Mouse (Mus musculus): ENCODE measurements around the gene Lpp.
A peak's percentile ranks its signal among the peaks of the same experiment; 100 is the strongest.

Gene Lpp

GRCm38 (mm10) chr16:24801355-24801754, 408.0 kb downstream of the Lpp start:
- DNase-seq (ENCODE audit: low spot score in 2 of 2) = no peak

DNA sequence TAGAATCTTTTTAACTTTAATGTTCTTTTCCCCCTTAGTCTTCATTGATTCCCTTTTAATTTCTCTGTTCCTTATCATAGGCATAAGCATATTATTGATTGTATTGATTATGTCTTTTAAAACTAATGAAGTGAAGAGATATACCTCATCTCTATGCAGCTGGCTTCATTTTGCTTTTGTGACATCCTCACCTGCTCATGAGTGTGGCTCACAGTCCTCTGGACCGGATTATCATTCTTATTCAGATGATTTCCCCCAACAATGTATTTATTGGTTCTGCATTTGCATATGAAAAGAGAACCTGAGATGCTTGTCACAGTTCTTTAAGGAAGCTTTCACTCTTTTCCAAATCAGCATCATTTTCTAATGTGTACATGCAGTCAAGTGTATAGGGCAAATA, 408.5 kb downstream of the Lpp start:
- DNase-seq (ENCODE audit: low spot score in 2 of 2) = no peak

- no peak for DNase-seq (ENCODE audit: low spot score in 2 of 2)
Observed at GRCm38 (mm10) chr16:24806093-24806492, 412.8 kb downstream of the Lpp start.

DNA sequence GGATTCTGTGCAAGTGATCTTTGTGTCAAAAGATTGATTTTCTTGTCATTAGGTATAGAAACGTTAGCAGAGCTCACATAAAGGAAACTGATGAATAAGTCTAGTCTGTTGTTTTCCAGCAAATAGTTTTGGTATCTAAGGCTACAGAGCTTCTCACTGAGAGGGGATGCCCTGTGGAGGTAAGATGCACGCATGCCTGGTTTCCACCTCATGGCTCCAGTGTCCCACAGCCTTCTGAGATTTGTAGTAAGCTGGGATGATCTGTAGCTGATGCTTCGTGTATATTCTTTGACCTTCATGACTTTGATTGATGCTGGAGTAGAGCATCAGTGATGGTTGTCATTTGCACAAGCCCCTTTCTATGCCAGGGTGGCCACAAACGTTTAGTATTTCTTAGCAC, 414.3 kb downstream of the Lpp start:
- no peak for DNase-seq (ENCODE audit: low spot score in 2 of 2)

- no peak for DNase-seq (ENCODE audit: low spot score in 2 of 2)
Observed at GRCm38 (mm10) chr16:24809811-24810210, 416.5 kb downstream of the Lpp start.

- no peak for DNase-seq (ENCODE audit: low spot score in 2 of 2)
Observed at GRCm38 (mm10) chr16:24816621-24817020, 423.3 kb downstream of the Lpp start.

DNA sequence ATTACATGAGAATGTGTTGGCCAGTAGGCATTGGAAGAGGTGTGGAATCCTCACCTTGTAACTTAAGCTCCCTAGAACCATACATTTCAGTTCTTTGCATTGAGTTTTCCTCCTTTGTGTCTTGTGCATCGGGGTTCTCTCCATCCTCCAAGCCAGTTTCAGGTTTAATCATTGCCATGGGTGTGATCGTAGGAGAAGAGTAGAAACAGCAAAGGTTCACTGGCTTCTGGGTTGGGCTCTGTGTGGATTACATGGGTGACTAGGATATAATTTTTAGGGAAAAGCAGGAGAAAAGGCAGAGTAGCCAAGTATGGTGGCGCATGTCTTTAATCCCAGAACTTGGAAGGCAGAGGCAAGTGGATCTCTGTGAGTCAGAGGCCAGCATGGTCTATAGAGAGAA, 424.1 kb downstream of the Lpp start:
- no peak for DNase-seq (ENCODE audit: low spot score in 2 of 2)

- no peak for DNase-seq (ENCODE audit: low spot score in 2 of 2)
Observed at GRCm38 (mm10) chr16:24819127-24819526, 425.8 kb downstream of the Lpp start.

GRCm38 (mm10) chr16:24822182-24822875, 429.0 kb downstream of the Lpp start:
- DNase-seq (ENCODE audit: low spot score in 2 of 2) = no peak

GRCm38 (mm10) chr16:24822918-24823317, 429.6 kb downstream of the Lpp start:
- no peak for DNase-seq (ENCODE audit: low spot score in 2 of 2)

- DNase-seq (ENCODE audit: low spot score in 2 of 2) = peak in 1 of 2 experiments; percentile 13
Observed at GRCm38 (mm10) chr16:24826390-24826789, 433.1 kb downstream of the Lpp start.

DNA sequence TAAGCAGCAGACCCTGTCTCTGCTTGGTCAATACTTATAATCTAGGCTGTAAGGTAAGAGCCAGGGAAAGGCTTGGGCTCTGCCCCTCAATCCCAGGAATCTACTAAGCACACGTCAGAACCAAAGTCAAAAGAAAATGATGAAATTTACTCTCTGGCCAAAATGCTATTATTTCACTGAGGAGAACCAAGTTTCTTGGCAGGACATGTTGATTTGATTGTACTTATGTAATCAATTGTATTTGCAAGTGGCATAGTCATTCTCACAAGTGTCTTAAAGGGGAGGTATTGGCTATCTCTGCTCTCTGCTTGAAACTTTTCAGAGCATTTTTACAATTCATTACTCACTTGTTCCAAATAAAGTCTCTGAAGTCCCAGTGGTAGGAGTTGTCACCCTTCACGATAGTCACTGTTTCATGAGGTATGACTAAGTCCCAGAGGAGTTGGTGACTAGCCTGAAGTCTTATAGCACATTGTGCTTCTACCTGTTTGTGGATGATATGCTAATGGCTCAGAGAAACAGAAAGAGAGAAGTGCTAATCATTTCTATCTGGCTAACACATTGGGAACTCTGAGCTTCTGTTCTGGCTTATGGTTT, 435.0 kb downstream of the Lpp start:
- no peak for DNase-seq (ENCODE audit: low spot score in 2 of 2)

- DNase-seq (ENCODE audit: low spot score in 2 of 2) = no peak
Observed at GRCm38 (mm10) chr16:24829860-24830259, 436.6 kb downstream of the Lpp start.

DNA sequence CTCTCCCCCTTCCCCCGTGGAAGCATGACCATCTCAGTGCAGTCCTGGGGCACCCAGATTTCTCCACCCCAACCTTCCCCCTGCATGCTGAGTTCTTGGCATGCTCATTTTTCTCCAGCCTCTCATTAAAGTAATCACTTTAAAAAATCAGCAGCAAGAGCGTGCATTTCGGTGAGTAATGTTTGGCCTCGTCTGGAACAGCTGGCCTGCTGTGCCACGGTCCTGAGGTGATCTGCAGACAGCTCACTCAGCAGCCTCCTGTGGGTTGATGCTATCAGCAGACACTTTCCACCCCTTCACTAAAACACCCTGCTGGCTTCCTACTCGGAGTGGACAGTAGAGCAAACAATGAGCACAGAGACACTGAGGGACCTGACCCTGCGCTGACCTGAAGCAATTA, 437.6 kb downstream of the Lpp start:
- DNase-seq (ENCODE audit: low spot score in 2 of 2) = no peak

GRCm38 (mm10) chr16:24833221-24833620, 439.9 kb downstream of the Lpp start:
- DNase-seq (ENCODE audit: low spot score in 2 of 2) = no peak

DNA sequence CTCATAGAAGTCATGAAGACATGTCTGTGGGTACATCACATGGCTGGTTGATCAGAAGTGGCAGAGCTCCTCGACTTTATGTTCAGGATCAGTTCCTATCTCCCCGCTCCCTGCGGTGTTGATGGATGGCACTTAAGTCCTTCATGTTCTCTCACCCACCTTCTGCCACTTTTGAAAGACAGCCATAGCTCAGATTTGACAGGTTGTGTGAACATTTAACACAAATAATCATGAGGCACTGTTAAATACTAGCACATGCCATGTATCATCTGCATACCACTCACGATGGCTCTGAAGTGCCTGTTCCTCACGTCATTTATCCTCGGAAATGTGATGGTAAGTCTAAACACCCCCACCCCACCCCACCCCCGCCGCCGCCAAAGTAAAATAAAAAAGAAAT, 441.2 kb downstream of the Lpp start:
- DNase-seq (ENCODE audit: low spot score in 2 of 2) = no peak

DNA sequence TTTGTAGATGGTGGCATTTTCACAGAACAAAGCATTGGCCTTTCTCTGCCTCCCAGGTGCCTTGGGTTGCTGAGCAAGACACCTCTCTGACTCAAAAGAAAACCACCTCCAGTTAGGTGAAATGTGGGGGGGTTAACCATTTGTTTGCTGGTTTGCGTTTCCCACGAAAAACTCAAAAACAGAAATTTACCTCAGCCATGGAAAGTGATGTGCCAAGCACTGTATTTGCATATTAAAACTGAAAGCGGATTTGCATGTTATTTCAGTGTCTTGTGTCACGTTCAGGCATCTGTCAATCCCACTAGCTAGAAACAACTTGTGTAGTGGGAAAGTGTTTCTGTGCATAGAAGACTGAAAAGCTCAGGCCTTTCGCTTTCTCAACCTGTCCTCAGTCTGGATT, 443.2 kb downstream of the Lpp start:
- no peak for DNase-seq (ENCODE audit: low spot score in 2 of 2)

- DNase-seq (ENCODE audit: low spot score in 2 of 2) = no peak
Observed at GRCm38 (mm10) chr16:24839018-24839417, 445.7 kb downstream of the Lpp start.

GRCm38 (mm10) chr16:24840073-24840472, 446.8 kb downstream of the Lpp start:
- DNase-seq (ENCODE audit: low spot score in 2 of 2) = no peak

DNA sequence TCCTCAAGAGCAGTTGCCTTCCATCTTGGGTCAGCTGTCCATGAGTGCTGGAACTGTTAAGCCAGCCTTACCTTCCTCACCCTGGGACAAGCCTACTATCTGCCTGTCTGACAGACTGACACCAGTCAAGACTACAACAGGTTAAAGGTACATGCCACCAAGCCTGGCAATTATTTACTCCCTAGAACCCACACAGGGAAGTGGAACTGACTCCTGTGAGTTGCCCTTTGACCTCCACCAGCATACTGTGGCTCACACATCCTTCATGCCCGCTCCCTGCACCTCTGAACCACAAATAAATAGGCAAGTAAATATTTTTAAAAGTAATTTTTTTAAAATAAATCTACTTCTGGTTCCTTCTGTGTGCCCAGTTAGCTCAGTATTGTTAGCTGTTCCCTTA, 452.8 kb downstream of the Lpp start:
- no peak for DNase-seq (ENCODE audit: low spot score in 2 of 2)

DNA sequence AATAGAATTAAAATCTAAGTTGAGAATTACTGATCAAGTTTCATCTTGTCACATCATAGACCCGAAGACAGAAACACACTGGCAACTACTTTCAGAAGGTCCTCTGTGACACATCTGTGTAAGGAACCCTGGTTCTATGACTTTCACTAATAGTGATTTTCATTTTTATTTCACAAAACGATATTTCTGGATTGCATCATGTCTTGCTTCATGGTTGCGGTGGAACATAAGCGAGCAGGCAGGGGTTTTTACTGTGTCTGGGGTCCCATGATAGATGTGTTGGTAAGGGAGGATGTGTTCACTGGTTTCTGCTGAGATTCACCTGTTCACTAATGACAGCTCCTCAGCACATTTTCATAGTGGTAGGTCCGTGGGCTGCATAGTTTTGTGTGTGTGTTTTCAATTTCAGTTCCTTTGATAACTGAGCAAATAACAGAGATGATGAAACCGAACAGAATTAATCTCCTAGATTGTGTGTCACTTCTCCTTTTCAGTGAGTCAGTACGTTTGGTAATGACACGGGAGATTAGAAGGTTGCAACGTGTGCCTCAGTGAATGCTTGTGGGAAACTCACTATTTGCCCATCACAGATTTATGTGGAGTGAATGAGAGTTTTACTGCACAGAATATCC, 466.3 kb downstream of the Lpp start:
- no peak for DNase-seq (ENCODE audit: low spot score in 2 of 2)

DNA sequence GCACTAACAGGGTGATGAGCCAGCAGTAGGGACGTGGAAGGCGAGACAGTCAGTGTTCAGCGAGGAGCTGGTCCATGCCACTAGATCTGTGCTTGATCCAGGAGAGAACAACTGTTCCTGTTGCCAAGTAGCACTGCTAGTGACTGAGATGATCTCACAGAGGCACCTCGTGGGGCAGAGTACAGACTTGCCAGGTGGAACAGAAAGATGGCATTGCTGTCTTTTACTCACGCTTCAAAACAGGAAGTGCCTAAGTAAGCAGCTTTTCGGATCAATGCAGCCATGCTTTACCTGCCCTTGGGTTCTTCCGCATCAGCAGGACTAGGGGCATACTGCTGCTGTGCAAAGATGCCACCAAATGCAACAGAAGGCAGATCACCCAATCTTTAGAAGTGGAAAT, 467.1 kb downstream of the Lpp start:
- no peak for DNase-seq (ENCODE audit: low spot score in 2 of 2)

GRCm38 (mm10) chr16:24861374-24861773, 468.1 kb downstream of the Lpp start:
- DNase-seq (ENCODE audit: low spot score in 2 of 2) = no peak

Data from heart, adult 9 months (tissue).